Mouse (Mus musculus) ES-CJ7 (cell line): ENCODE measurements at regions not wholly inside any gene's neighbourhood (a gene's known extent, or its start where the extent isn't known, plus 50 kb on each side); places are given as distances from the start of the nearest gene placed in this dataset.

Experiments
- DNase-seq: peaks from one replicate; pipeline ENCODE4 v3.0.0; 2011; ENCODE audit warnings: low read depth, low spot score

DNA sequence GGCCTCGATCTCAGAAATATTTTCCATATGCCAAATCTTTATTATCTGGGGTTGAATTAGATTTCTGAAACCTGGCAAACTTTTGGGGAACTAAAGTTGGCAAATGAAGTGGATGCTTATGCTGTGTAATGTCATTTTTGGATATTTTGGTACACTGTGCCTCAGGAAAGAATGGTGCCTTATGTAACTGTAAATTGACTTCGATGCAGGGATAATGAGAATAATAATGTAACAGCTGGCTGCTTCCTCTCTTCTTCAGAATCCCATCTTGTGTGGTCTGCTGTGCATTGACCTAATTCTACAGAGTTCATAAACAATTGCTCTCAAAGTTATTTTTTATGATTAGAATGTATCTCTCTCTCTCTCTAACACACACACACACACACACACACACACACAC lies 545.6 kb downstream of the Tfap2b start:
- DNase-seq: no peak

GRCm38 (mm10) chr1:19757921-19758436 lies 549.3 kb downstream of the Tfap2b start:
- no peak for DNase-seq

- DNase-seq: no peak
Measured at GRCm38 (mm10) chr1:19766879-19767278, 558.2 kb downstream of the Tfap2b start.

- DNase-seq: no peak
Measured at GRCm38 (mm10) chr1:19772266-19772665, 563.6 kb downstream of the Tfap2b start.

GRCm38 (mm10) chr1:19774502-19774901 lies 565.8 kb downstream of the Tfap2b start:
- no peak for DNase-seq

DNA sequence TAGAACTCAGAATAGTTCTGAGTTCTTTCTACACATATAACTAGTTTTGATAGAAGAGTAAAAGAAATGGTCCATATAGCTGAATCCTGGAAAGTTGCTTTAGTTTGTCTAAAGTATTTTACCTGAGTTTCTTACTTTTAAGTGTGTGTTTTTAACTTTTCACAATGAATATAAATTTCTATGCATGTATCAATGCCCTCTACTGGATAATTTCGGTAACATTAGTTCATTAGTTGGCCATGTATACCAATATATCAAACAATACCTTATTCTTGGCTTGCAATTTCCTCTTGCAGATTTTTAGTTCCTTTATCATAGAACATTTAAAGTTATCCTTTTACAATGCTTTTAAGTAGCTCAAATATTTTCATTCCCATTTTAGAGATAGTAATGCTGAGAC lies 568.8 kb downstream of the Tfap2b start:
- DNase-seq: no peak

GRCm38 (mm10) chr1:19786971-19787370 lies 578.3 kb downstream of the Tfap2b start:
- DNase-seq: no peak

DNA sequence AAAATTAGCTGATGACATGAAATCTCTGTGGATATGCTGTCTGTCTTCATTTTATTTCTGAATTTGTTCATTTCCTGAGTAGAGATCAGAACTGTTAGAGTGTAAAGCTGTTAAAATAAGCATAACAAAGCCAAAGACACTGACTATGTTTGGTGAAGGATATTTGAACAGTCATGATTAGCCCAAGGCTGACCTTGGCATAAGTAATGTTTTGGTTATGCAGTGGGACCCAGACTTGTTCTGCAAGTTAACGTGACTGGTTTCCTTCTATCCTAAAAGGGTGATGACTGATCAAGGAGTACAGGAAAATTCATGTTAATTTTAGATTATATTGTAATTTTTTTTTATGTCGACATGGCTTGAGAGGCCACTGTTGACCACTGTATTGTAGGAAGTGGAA lies 585.4 kb downstream of the Tfap2b start:
- DNase-seq: no peak

DNA sequence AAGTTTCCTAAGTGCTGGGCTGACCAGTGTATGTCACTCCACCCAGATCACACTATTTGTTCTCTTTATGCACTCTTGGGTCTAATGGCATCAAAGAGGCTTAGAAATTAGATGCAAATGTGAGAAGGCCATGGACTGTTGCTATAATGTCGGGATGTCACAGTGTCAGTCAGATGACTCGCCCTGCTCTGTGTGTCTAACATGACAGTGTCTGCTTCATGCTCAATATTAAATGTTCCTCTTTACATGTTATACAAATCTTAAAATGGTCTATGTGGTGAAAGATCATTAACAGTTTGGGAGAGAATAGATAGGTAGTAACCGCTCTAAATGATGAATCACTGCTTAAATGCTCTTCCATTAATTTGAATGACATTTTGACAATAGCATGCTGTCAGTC lies 617.2 kb downstream of the Tfap2b start:
- no peak for DNase-seq

GRCm38 (mm10) chr1:19826455-19827366 lies 618.0 kb downstream of the Tfap2b start:
- DNase-seq: no peak

DNA sequence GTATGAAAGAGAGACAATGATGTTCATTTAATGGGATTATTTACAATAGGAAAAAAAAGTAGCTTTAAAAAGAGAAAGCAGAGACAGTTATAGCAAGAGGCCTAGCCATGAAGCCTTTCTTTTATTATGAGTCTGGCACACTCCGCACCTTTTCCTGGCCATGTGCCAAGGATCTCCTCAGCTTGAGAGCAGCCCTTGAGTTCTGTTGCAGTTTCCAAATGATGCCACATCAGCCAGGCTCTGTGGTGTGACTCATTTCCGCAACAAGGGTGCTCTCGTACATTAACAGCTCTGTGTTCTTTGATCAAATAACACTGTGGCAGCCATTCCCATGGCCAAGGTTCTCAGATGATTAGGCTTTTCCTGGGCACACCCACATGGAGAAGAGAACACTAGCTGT lies 641.2 kb downstream of the Tfap2b start:
- DNase-seq: no peak

DNA sequence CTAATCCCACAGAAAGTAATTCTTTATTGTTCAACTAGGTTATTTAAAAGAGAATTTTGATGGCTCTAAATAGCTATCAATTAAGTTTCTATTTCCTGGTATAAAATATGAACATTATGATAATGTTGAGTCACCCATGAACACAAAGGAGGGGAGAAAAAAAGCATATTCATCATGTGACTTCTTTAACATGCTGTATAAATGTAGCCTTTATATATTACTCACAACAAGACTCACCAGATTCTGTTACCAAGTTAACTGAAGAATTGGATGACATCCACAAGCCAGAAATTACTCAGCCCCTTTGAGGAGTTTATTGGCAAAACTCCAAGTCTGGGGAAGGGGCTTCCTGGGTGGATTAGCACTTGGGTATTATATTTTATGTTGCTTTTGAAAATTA lies 648.5 kb downstream of the Tfap2b start:
- no peak for DNase-seq

DNA sequence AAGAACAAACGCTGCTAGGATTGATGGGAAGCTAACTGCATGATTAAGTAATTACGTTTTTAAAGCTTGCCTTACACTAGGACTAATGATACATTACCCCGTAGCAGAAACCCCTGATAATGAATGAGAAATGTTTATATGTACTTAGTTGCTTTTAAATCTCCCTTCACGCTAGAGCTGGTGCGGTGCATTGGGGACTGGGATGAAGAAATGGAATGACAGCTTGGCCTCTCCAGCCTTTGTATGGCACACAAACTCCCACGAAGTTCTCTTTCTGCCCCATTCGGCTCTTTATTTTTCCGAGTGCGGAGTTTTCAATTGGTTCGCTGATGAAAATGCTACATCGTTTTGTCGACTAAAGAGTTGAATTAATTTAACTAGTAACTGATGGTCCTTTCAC lies 659.8 kb downstream of the Tfap2b start:
- DNase-seq: no peak

DNA sequence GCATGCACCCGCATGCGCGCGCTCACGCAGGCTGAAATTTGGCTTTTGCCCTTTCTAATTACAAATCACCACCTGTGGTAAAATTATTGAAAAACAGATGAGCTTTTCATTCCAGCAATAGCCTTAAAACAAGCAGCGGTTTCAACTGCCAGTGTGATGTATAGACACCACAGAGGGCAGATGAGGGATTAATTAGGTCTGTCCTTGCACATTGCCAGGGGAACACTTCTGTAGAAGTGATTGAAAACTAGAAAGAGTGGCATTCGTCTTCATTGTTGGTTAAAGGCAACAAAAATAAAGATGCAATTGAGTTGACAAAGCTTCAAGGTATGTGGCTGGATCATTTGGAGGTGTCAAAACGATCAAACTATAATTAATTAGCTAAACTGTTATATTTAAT lies 672.5 kb downstream of the Tfap2b start:
- DNase-seq: no peak

- no peak for DNase-seq
Measured at GRCm38 (mm10) chr1:19899426-19899825, 690.7 kb downstream of the Tfap2b start.

DNA sequence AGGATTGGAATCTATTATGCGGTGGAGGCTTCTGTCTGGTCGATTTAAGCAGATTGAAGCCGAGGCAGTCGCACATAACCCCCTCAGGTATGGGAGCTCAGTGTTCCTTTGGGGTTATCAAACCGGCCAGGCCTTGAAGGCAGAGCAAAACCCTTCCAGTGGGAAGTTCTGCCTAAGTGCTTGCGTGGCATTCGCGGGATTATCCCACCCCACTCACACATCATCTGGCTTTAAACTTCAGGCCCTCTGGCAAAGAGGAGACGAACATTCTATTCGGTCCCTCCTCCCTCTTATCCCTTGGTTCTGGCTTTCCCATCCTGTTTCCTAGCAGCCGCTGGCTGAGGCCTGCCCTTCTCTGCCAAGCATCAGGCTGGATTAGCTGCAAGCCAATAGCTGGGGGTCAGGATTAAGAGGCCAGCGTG lies 691.2 kb downstream of the Tfap2b start:
- DNase-seq: no peak

- DNase-seq: no peak
Measured at GRCm38 (mm10) chr1:19900983-19901531, 692.3 kb downstream of the Tfap2b start.

DNA sequence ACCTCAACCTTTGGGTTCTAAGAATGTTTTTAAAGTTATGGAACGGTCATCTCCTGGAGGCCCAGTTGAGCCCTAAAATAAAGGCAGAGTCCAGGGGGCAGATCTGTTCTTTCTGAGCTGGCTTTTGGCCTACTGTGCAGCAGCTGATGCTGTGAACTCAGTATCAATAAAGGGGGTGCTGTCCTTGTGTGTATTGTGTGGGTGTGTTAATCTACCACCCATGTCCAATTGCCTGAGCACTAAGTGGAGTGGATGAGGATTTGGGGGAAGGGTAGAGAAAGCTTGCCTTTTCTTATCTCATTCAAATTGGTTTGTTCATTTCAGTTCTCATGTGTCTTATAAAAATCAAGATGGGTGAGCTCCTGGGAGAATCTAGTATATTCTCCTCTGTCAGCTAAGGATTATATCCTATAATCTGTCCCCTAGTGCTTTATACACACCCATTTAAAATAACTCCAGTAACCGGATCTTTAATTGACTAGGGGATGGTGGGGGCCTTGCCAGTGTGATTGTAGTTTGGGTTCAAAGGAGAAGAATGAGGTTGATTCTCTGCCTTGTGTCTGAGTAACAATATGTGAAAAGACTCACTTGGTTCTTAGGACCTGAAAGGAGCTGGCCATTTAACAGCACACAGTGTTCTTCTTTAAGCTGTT lies 703.6 kb downstream of the Tfap2b start:
- DNase-seq: no peak

DNA sequence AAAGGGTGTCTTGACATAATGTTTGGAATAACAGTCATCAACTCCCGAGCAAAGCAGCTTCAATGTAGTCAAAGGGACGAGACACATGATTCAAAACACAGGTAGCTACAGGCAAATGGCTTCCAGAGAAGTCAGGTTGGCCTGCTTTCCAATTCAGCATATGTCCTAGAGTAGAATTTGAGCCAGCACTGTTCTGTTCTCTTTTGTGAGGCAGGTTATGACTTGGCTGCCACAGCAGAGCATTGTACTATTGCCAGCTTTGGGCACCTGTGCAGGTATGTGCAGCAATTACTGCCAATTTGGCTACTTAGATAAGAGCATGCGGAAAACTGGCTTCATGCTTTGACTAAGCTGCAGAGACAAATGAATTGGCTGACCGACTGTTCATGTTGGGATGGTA lies 699.1 kb downstream of the Pkhd1 start:
- no peak for DNase-seq

- DNase-seq: no peak
Measured at GRCm38 (mm10) chr1:19927192-19927591, 690.7 kb downstream of the Pkhd1 start.

GRCm38 (mm10) chr1:19927736-19928327 lies 690.0 kb downstream of the Pkhd1 start:
- DNase-seq: peak; percentile 3

DNA sequence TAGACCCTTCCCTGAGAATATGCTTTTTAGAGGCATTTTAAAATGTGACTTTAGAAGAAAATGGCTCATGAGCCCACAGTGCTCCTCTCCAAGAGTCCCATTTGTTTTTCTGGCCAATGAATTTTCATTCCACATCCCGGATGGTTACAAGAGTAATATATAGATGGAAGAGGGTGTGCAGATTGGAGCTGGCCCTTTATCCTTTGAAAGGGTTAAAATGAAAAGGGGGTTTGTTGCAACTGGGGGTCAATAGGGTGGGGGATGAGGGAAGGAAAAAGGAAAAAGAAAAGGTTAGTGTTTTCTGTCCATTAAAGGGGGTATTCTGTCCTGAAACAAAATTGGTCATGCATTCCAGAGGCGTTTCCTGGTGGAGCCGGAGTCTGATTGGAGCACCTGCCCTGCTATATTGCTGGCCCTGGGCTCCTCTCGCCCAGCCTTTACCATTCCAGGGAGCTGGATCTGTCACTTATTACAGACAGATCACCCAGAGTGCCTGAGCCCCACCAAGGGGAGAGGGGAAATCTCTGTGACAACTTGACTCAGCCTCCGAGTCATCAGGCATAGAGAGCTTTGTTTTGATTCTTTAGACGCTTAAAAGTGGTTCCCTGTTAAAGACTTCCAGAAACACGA lies 666.7 kb downstream of the Pkhd1 start:
- no peak for DNase-seq
